Mouse (Mus musculus): ENCODE measurements around the gene Ascc3.

Ascc3 gene

GRCm38 (mm10) chr10:50592355-50593293 lies at the start of gene Ascc3:
Gene Ascc3 (plus strand): TSS chr10:50592669.
- peak; percentile 74 to 93 for DNase-seq (ENCODE audit: low spot score in 2 of 2)

- DNase-seq (ENCODE audit: low spot score in 2 of 2), result no peak
Observed at GRCm38 (mm10) chr10:50584721-50585120, 7.7 kb upstream of the Ascc3 start.

GRCm38 (mm10) chr10:50586556-50586955 lies 5.9 kb upstream of the Ascc3 start:
- DNase-seq (ENCODE audit: low spot score in 2 of 2), result no peak

GRCm38 (mm10) chr10:50593371-50593770 lies 902 bp downstream of the Ascc3 start:
- DNase-seq (ENCODE audit: low spot score in 2 of 2), result no peak

- no peak for DNase-seq (ENCODE audit: low spot score in 2 of 2)
Observed at GRCm38 (mm10) chr10:50595340-50595739, 2.9 kb downstream of the Ascc3 start.

GRCm38 (mm10) chr10:50604919-50605318 lies 12.4 kb downstream of the Ascc3 start:
- DNase-seq (ENCODE audit: low spot score in 2 of 2), result no peak

GRCm38 (mm10) chr10:50613840-50614239 lies 21.4 kb downstream of the Ascc3 start:
- no peak for DNase-seq (ENCODE audit: low spot score in 2 of 2)

- no peak for DNase-seq (ENCODE audit: low spot score in 2 of 2)
Observed at GRCm38 (mm10) chr10:50625874-50626273, 33.4 kb downstream of the Ascc3 start.

- DNase-seq (ENCODE audit: low spot score in 2 of 2), result no peak
Observed at GRCm38 (mm10) chr10:50639607-50640006, 47.1 kb downstream of the Ascc3 start.

GRCm38 (mm10) chr10:50650612-50651011 lies 58.1 kb downstream of the Ascc3 start:
- DNase-seq (ENCODE audit: low spot score in 2 of 2), result no peak

GRCm38 (mm10) chr10:50653551-50653950 lies 61.1 kb downstream of the Ascc3 start:
- no peak for DNase-seq (ENCODE audit: low spot score in 2 of 2)

- DNase-seq (ENCODE audit: low spot score in 2 of 2), result no peak
Observed at GRCm38 (mm10) chr10:50657352-50657751, 64.9 kb downstream of the Ascc3 start.

GRCm38 (mm10) chr10:50671517-50671916 lies 79.0 kb downstream of the Ascc3 start:
- peak in 1 of 2 experiments; percentile 4 for DNase-seq (ENCODE audit: low spot score in 2 of 2)

- DNase-seq (ENCODE audit: low spot score in 2 of 2), result no peak
Observed at GRCm38 (mm10) chr10:50690324-50690723, 97.9 kb downstream of the Ascc3 start.

- no peak for DNase-seq (ENCODE audit: low spot score in 2 of 2)
Observed at GRCm38 (mm10) chr10:50698836-50699433, 106.5 kb downstream of the Ascc3 start.

GRCm38 (mm10) chr10:50701736-50702135 lies 109.3 kb downstream of the Ascc3 start:
- DNase-seq (ENCODE audit: low spot score in 2 of 2), result no peak

GRCm38 (mm10) chr10:50702361-50702760 lies 109.9 kb downstream of the Ascc3 start:
- no peak for DNase-seq (ENCODE audit: low spot score in 2 of 2)

- peak in 1 of 2 experiments; percentile 40 for DNase-seq (ENCODE audit: low spot score in 2 of 2)
Observed at GRCm38 (mm10) chr10:50704202-50704601, 111.7 kb downstream of the Ascc3 start.

GRCm38 (mm10) chr10:50704898-50705297 lies 112.4 kb downstream of the Ascc3 start:
- no peak for DNase-seq (ENCODE audit: low spot score in 2 of 2)

GRCm38 (mm10) chr10:50711286-50711685 lies 118.8 kb downstream of the Ascc3 start:
- no peak for DNase-seq (ENCODE audit: low spot score in 2 of 2)

GRCm38 (mm10) chr10:50711765-50712164 lies 119.3 kb downstream of the Ascc3 start:
- peak in 1 of 2 experiments; percentile 9 for DNase-seq (ENCODE audit: low spot score in 2 of 2)

GRCm38 (mm10) chr10:50733459-50733858 lies 141.0 kb downstream of the Ascc3 start:
- no peak for DNase-seq (ENCODE audit: low spot score in 2 of 2)

- no peak for DNase-seq (ENCODE audit: low spot score in 2 of 2)
Observed at GRCm38 (mm10) chr10:50762069-50762468, 169.6 kb downstream of the Ascc3 start.
